20 mouse cellular contexts compared by ENCODE assay signal in genomic region chr12:52209121-52209610, GRCm38 (mm10).
A peak's percentile ranks its signal among the peaks of the same experiment; 100 is the strongest.
DNase-seq lines count a peak whose midpoint lies in the region; ATAC-seq and TF ChIP-seq lines count a peak whose summit lies in the region.
"Had no signal": no experiment of that assay in that cellular context is flagged by ENCODE, and none has a peak within 500 bp of the region (broad histone marks: within the 10 kb centered on the region; RNA-seq: fewer than 3 reads in every experiment).

No protein-coding gene starts in this region.

- H3K27ac ChIP-seq in forebrain, embryonic 14.5 days (ENCODE audit: low read depth, low read length): no peak overlapping the region
- H3K27ac ChIP-seq in forebrain, embryonic 13.5 days: no peak overlapping the region
- H3K27ac ChIP-seq in midbrain, postnatal 0 days (ENCODE audit: low read depth, low read length): peak overlapping the region; percentile 57
- H3K27ac ChIP-seq in midbrain, embryonic 11.5 days (ENCODE audit: low read depth, low read length): no peak overlapping the region
- H3K27ac ChIP-seq: embryonic facial prominence, embryonic 13.5 days; gastrocnemius, adult 2 months; heart, embryonic 15.5 days; hindbrain, embryonic 13.5 days; stomach, postnatal 0 days had no signal

- intact Hi-C loops in left cerebral cortex, postnatal 14 days (cut with DNase I): no loop called here

- no peak overlapping the region for H3K4me2 ChIP-seq in forebrain, embryonic 14.5 days (ENCODE audit: low read length)
- H3K4me2 ChIP-seq in forebrain, embryonic 13.5 days: no peak overlapping the region
- no peak overlapping the region for H3K4me2 ChIP-seq in midbrain, postnatal 0 days (ENCODE audit: low read depth, low read length, poor library complexity, severe bottlenecking)
- H3K4me2 ChIP-seq in midbrain, embryonic 11.5 days: no peak overlapping the region
- H3K4me2 ChIP-seq: embryonic facial prominence, embryonic 13.5 days; heart, embryonic 15.5 days; hindbrain, embryonic 13.5 days had no signal

- H3K36me3 ChIP-seq in forebrain, embryonic 14.5 days (ENCODE audit: control insufficient read depth, insufficient read depth, low read length): no peaks in the 10 kb centered on the region
- no peaks in the 10 kb centered on the region for H3K36me3 ChIP-seq in forebrain, embryonic 13.5 days (ENCODE audit: poor library complexity, severe bottlenecking)
- no peaks in the 10 kb centered on the region for H3K36me3 ChIP-seq in midbrain, postnatal 0 days (ENCODE audit: insufficient read depth, low read length)
- H3K36me3 ChIP-seq in midbrain, embryonic 11.5 days (ENCODE audit: control insufficient read depth, insufficient read depth, low read length): no peaks in the 10 kb centered on the region
- H3K36me3 ChIP-seq: embryonic facial prominence, embryonic 13.5 days; heart, embryonic 15.5 days; hindbrain, embryonic 13.5 days had no signal

- DNase-seq in forebrain, embryonic 14.5 days (ENCODE audit: low spot score): peak; percentile 17
- peak; percentile 12 to 52 for DNase-seq in left cerebral cortex, postnatal 14 days (ENCODE audit: low spot score in 2 of 2)
- no peak for DNase-seq in left cerebral cortex, adult 8-10 months (ENCODE audit: low spot score in 2 of 2)
- DNase-seq in midbrain, postnatal 0 days (ENCODE audit: low spot score): peak; percentile 23
- DNase-seq in midbrain, embryonic 11.5 days (ENCODE audit: low spot score, missing footprints): no peak
- no peak for DNase-seq in urinary bladder, postnatal 36 days (ENCODE audit: low spot score in 2 of 2)
- DNase-seq: adrenal gland, postnatal 36 days; cerebellum, adult 18-20 months; cerebellum, postnatal 14 days; gastrocnemius, adult 2 months; heart, postnatal 36 days; kidney, adult 8-10 months; kidney, postnatal 36 days; lung, postnatal 4 days had no signal

- H3K4me1 ChIP-seq in forebrain, embryonic 14.5 days (ENCODE audit: control insufficient read depth, insufficient read depth, low read length): no peaks in the 10 kb centered on the region
- no peaks in the 10 kb centered on the region for H3K4me1 ChIP-seq in forebrain, embryonic 13.5 days
- H3K4me1 ChIP-seq in midbrain, postnatal 0 days (ENCODE audit: insufficient read depth, low read length): no peaks in the 10 kb centered on the region
- H3K4me1 ChIP-seq in midbrain, embryonic 11.5 days (ENCODE audit: control insufficient read depth, insufficient read depth, low read length): no peaks in the 10 kb centered on the region
- H3K4me1 ChIP-seq: embryonic facial prominence, embryonic 13.5 days; heart, embryonic 15.5 days; hindbrain, embryonic 13.5 days had no signal

- no peaks in the 10 kb centered on the region for H3K9me3 ChIP-seq in forebrain, embryonic 14.5 days (replicated peaks; ENCODE audit: control insufficient read depth, low read length)
- H3K9me3 ChIP-seq in forebrain, embryonic 13.5 days (replicated peaks): no peaks in the 10 kb centered on the region
- no peaks in the 10 kb centered on the region for H3K9me3 ChIP-seq in midbrain, postnatal 0 days (ENCODE audit: low read length)
- H3K9me3 ChIP-seq in midbrain, embryonic 11.5 days (ENCODE audit: control insufficient read depth, low read length): no peaks in the 10 kb centered on the region
- H3K9me3 ChIP-seq: embryonic facial prominence, embryonic 13.5 days; heart, embryonic 15.5 days; hindbrain, embryonic 13.5 days had no signal

- H3K4me3 ChIP-seq in forebrain, embryonic 14.5 days (ENCODE audit: low read depth, low read length): no peak overlapping the region
- no peak overlapping the region for H3K4me3 ChIP-seq in forebrain, embryonic 13.5 days
- no peak overlapping the region for H3K4me3 ChIP-seq in midbrain, postnatal 0 days (ENCODE audit: low read depth, low read length)
- H3K4me3 ChIP-seq in midbrain, embryonic 11.5 days (ENCODE audit: low read depth, low read length): no peak overlapping the region
- H3K4me3 ChIP-seq: embryonic facial prominence, embryonic 13.5 days; gastrocnemius, adult 2 months; heart, embryonic 15.5 days; hindbrain, embryonic 13.5 days had no signal

- no peak for TF ChIP-seq CTCF in midbrain, postnatal 0 days (IDR thresholded peaks at IDR 0.05)

- no peaks in the 10 kb centered on the region for H3K27me3 ChIP-seq in forebrain, embryonic 14.5 days (replicated peaks; ENCODE audit: control insufficient read depth, insufficient read depth, low read length)
- H3K27me3 ChIP-seq in forebrain, embryonic 13.5 days: no peaks in the 10 kb centered on the region
- H3K27me3 ChIP-seq in midbrain, postnatal 0 days (ENCODE audit: insufficient read depth, low read length): no peaks in the 10 kb centered on the region
- no peaks in the 10 kb centered on the region for H3K27me3 ChIP-seq in midbrain, embryonic 11.5 days (ENCODE audit: control insufficient read depth, insufficient read depth, low read length)
- H3K27me3 ChIP-seq: embryonic facial prominence, embryonic 13.5 days; heart, embryonic 15.5 days; hindbrain, embryonic 13.5 days had no signal

- 86% methylated on average over 3 of the region's 3 CpGs for WGBS in forebrain, embryonic 14.5 days
- WGBS in forebrain, embryonic 13.5 days: 88% methylated on average over 3 of the region's 3 CpGs
- WGBS in midbrain, postnatal 0 days: 69% methylated on average over 3 of the region's 3 CpGs
- WGBS in midbrain, embryonic 11.5 days: 85% methylated on average over 3 of the region's 3 CpGs

- H3K9ac ChIP-seq in forebrain, embryonic 14.5 days (ENCODE audit: low read length): no peak overlapping the region
- no peak overlapping the region for H3K9ac ChIP-seq in forebrain, embryonic 13.5 days
- H3K9ac ChIP-seq in midbrain, postnatal 0 days (replicated peaks; ENCODE audit: low read length, poor library complexity, severe bottlenecking): no peak overlapping the region
- no peak overlapping the region for H3K9ac ChIP-seq in midbrain, embryonic 11.5 days (ENCODE audit: low read length)
- H3K9ac ChIP-seq: embryonic facial prominence, embryonic 13.5 days; heart, embryonic 15.5 days; hindbrain, embryonic 13.5 days had no signal

- ATAC-seq in forebrain, embryonic 14.5 days: no peak
- ATAC-seq in forebrain, embryonic 13.5 days: no peak
- ATAC-seq in midbrain, postnatal 0 days (ENCODE audit: low FRiP score): no peak
- no peak for ATAC-seq in midbrain, embryonic 11.5 days (ENCODE audit: low FRiP score)
- no peak for ATAC-seq in inflammation-experienced regulatory T-cells, adult 6 months

Comparison
In these comparisons a context has a peak if more than half of its experiments do, and no peak if none do; other contexts are left out.
1. DNase-seq: peak in forebrain, embryonic 14.5 days (single experiment), left cerebral cortex, postnatal 14 days (2 of 2) and midbrain, postnatal 0 days (single experiment); none in left cerebral cortex, adult 8-10 months (0 of 2), midbrain, embryonic 11.5 days (single experiment) and urinary bladder, postnatal 36 days (0 of 2).